Comparison of ENCODE assay signal across 29 mouse cellular contexts in the genomic region with DNA sequence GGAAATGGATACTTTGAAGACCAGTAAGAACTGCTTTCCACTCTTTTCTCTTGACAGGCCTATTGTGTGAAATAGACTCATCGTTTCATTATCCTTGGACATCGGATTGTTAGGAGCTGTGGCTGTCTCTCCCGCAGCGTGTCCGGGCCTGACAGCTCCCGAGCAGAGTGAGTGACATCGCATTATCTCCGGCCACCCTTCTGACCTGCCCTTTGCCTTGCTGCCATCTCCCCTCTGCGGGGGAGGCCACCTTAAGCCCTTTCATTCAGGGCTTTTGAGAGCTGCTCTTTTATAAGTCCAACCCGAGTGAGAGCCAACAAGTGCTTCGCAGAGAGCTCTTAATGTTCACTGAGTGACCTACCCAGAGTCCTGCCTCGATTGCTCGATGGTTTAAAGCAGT.
DNase-seq lines count a peak whose midpoint lies in the region; ATAC-seq and TF ChIP-seq lines count a peak whose summit lies in the region.
"Had no signal": no experiment of that assay in that cellular context is flagged by ENCODE, and none has a peak within 500 bp of the region (broad histone marks: within the 10 kb centered on the region; RNA-seq: fewer than 3 reads in every experiment).

No protein-coding gene starts in this region.

- peak; percentile 49 for DNase-seq in forebrain, embryonic 11.5 days (ENCODE audit: low spot score)
- no peak for DNase-seq in forebrain, postnatal 0 days
- DNase-seq in heart, adult 8-10 months (ENCODE audit: low spot score) = no peak
- DNase-seq in retina, embryonic 14.5 days (ENCODE audit: low spot score) = peak; percentile 25
- DNase-seq in retina, postnatal 1 day = no peak
- no peak for DNase-seq in adrenal gland, adult (ENCODE audit: inconsistent age in 2 of 2, low spot score in 1 of 2)
- DNase-seq: adrenal gland, postnatal 10 days; cerebellum, adult 9-10 months; cerebellum, postnatal 36 days; gastrocnemius, postnatal 25 days; heart, adult 18-20 months; kidney, adult 11 months; kidney, postnatal 14 days; layer of hippocampus, adult 9-11 months; lung, embryonic 14.5 days; lung, postnatal 14 days; thymus, adult 2 months; thymus, postnatal 36 days had no signal

- H3K4me3 ChIP-seq in forebrain, embryonic 11.5 days (ENCODE audit: low read depth, low read length) = no peak overlapping the region
- H3K4me3 ChIP-seq in forebrain, postnatal 0 days (ENCODE audit: low read depth, low read length) = no peak overlapping the region
- no peak overlapping the region for H3K4me3 ChIP-seq in heart, embryonic 14.5 days (ENCODE audit: control insufficient read depth in 1 of 2, insufficient read depth in 1 of 2, low read depth in 1 of 2, low read length in 2 of 2)
- H3K4me3 ChIP-seq: embryonic facial prominence, embryonic 10.5 days; embryonic facial prominence, embryonic 15.5 days; forebrain, embryonic 13.5 days; hindbrain, embryonic 13.5 days; limb, embryonic 12.5 days; liver, embryonic 15.5 days; myocyte; neural tube, embryonic 12.5 days had no signal

- H3K27ac ChIP-seq in forebrain, embryonic 11.5 days (ENCODE audit: low read depth, low read length) = no peak overlapping the region
- no peak overlapping the region for H3K27ac ChIP-seq in forebrain, postnatal 0 days (ENCODE audit: low read depth, low read length)
- no peak overlapping the region for H3K27ac ChIP-seq in heart, embryonic 14.5 days (replicated peaks in 1 of 2; ENCODE audit: control insufficient read depth in 1 of 2, insufficient read depth in 1 of 2, low read depth in 2 of 2, low read length in 2 of 2)
- H3K27ac ChIP-seq: embryonic facial prominence, embryonic 10.5 days; embryonic facial prominence, embryonic 15.5 days; forebrain, embryonic 13.5 days; hindbrain, embryonic 13.5 days; limb, embryonic 12.5 days; liver, embryonic 15.5 days; neural tube, embryonic 12.5 days had no signal

- H3K36me3 ChIP-seq in forebrain, embryonic 11.5 days (ENCODE audit: control insufficient read depth, insufficient read depth, low read length) = no peaks in the 10 kb centered on the region
- H3K36me3 ChIP-seq in forebrain, postnatal 0 days (ENCODE audit: insufficient read depth) = no peaks in the 10 kb centered on the region
- no peaks in the 10 kb centered on the region for H3K36me3 ChIP-seq in heart, embryonic 14.5 days (ENCODE audit: control insufficient read depth, insufficient read depth, low read length)
- H3K36me3 ChIP-seq: embryonic facial prominence, embryonic 10.5 days; embryonic facial prominence, embryonic 15.5 days; G1E; hindbrain, embryonic 13.5 days; limb, embryonic 12.5 days; liver, embryonic 15.5 days; neural tube, embryonic 12.5 days had no signal

- H3K9ac ChIP-seq in forebrain, embryonic 11.5 days (ENCODE audit: low read length) = no peak overlapping the region
- no peak overlapping the region for H3K9ac ChIP-seq in forebrain, postnatal 0 days
- no peak overlapping the region for H3K9ac ChIP-seq in heart, embryonic 14.5 days (ENCODE audit: low read length)
- H3K9ac ChIP-seq: embryonic facial prominence, embryonic 15.5 days; forebrain, embryonic 13.5 days; hindbrain, embryonic 13.5 days; limb, embryonic 12.5 days; liver, embryonic 15.5 days; lung, embryonic 14.5 days; neural tube, embryonic 12.5 days had no signal

- no peaks in the 10 kb centered on the region; the same call in 1 of the 2 replicates for H3K27me3 ChIP-seq in forebrain, embryonic 11.5 days (ENCODE audit: control insufficient read depth, insufficient read depth, low read length)
- no peaks in the 10 kb centered on the region for H3K27me3 ChIP-seq in forebrain, postnatal 0 days (ENCODE audit: insufficient read depth, low read length)
- no peaks in the 10 kb centered on the region for H3K27me3 ChIP-seq in heart, embryonic 14.5 days (ENCODE audit: control insufficient read depth, insufficient read depth, low read length)
- H3K27me3 ChIP-seq: embryonic facial prominence, embryonic 15.5 days; limb, embryonic 12.5 days; liver, embryonic 15.5 days; neural tube, embryonic 12.5 days had no signal

- H3K4me2 ChIP-seq in forebrain, embryonic 11.5 days (ENCODE audit: low read depth, low read length, severe bottlenecking) = no peak overlapping the region
- no peak overlapping the region for H3K4me2 ChIP-seq in forebrain, postnatal 0 days (ENCODE audit: low read depth)
- 0 out of 2 replicates have a peak overlapping the region, but pooled peaks have one; percentile 18 for H3K4me2 ChIP-seq in heart, embryonic 14.5 days (ENCODE audit: low read length)
- H3K4me2 ChIP-seq: embryonic facial prominence, embryonic 15.5 days; forebrain, embryonic 13.5 days; hindbrain, embryonic 13.5 days; limb, embryonic 12.5 days; liver, embryonic 15.5 days; lung, embryonic 14.5 days; neural tube, embryonic 12.5 days had no signal

- WGBS in forebrain, embryonic 11.5 days = 7% methylated on average over 13 of the region's 13 CpGs
- 16% methylated on average over 13 of the region's 13 CpGs for whole genome bisulfite sequencing in forebrain, postnatal 0 days
- WGBS in heart, embryonic 14.5 days = 22% methylated on average over 13 of the region's 13 CpGs

- no peaks in the 10 kb centered on the region for H3K9me3 ChIP-seq in forebrain, embryonic 11.5 days (ENCODE audit: control insufficient read depth, low read length)
- H3K9me3 ChIP-seq in forebrain, postnatal 0 days (ENCODE audit: low read length) = no peaks in the 10 kb centered on the region
- H3K9me3 ChIP-seq in heart, embryonic 14.5 days (ENCODE audit: control insufficient read depth, low read length) = no peaks in the 10 kb centered on the region
- H3K9me3 ChIP-seq: embryonic facial prominence, embryonic 10.5 days; embryonic facial prominence, embryonic 15.5 days; forebrain, embryonic 13.5 days; G1E; hindbrain, embryonic 13.5 days; limb, embryonic 12.5 days; liver, embryonic 15.5 days; neural tube, embryonic 12.5 days had no signal

- no peak for ATAC-seq in forebrain, embryonic 11.5 days (replicated peaks; ENCODE audit: low FRiP score)
- ATAC-seq in forebrain, postnatal 0 days = no peak
- no peak for ATAC-seq in heart, embryonic 14.5 days (ENCODE audit: insufficient number of reproducible peaks, insufficient read depth, low FRiP score, low read depth)
- ATAC-seq: forebrain, embryonic 13.5 days; inflammation-experienced regulatory T-cells, adult 6 months had no signal

- TF ChIP-seq CTCF in forebrain, postnatal 0 days (IDR thresholded peaks at IDR 0.05; ENCODE audit: low read depth) = no peak

- no peaks in the 10 kb centered on the region; the same call in 1 of the 2 replicates for H3K4me1 ChIP-seq in forebrain, embryonic 11.5 days (replicated peaks; ENCODE audit: control insufficient read depth, insufficient read depth, low read length)
- H3K4me1 ChIP-seq in forebrain, postnatal 0 days (ENCODE audit: insufficient read depth) = no peaks in the 10 kb centered on the region
- peaks cover 4 to 11% of the 10 kb centered on the region in 2 experiments for H3K4me1 ChIP-seq in heart, embryonic 14.5 days (ENCODE audit: control insufficient read depth in 2 of 2, insufficient read depth in 2 of 2, low read length in 2 of 2)
- H3K4me1 ChIP-seq: limb, embryonic 12.5 days; liver, embryonic 15.5 days; neural tube, embryonic 12.5 days had no signal

Comparison
In these comparisons a context has a peak if more than half of its experiments do, and no peak if none do; other contexts are left out.
1. DNase-seq: peak in forebrain, embryonic 11.5 days (single experiment) and retina, embryonic 14.5 days (single experiment); none in forebrain, postnatal 0 days (single experiment), heart, adult 8-10 months (single experiment), retina, postnatal 1 day (single experiment) and adrenal gland, adult (0 of 2).